Mouse (Mus musculus) hindbrain, embryonic 12.5 days (tissue): ENCODE results near the gene Lrrc59. TPM values are rescaled to one million over a fixed set of nuclear protein-coding genes. Genes with fewer than 3 reads are reported as not detected.
A peak's percentile ranks its signal among the peaks of the same experiment; 100 is the strongest.

Source experiments
- ATAC-seq: fragments of 200-750 bp; cut with Nextera tagmentation; 2 replicates; pipeline ENCODE4 v1.8.0; 2017; ENCODE audit warnings: moderate TSS enrichment; ENCODE audit not compliant: low FRiP score
- H3K27ac ChIP-seq: fragments of 300-500 bp; sonication (generic); 2 replicates; pipeline ENCODE4 v1.5.1; 2016; ENCODE audit warnings: mild to moderate bottlenecking
- H3K27me3 ChIP-seq: fragments of 300-500 bp; sonication (generic); 2 replicates; pipeline ENCODE4 v1.6.1; 2016; ENCODE audit warnings: mild to moderate bottlenecking
- H3K36me3 ChIP-seq: fragments of 300-500 bp; sonication (generic); 2 replicates; pipeline ENCODE4 v1.6.1; 2016; ENCODE audit warnings: mild to moderate bottlenecking
- H3K4me1 ChIP-seq: fragments of 300-500 bp; sonication (generic); 2 replicates; pipeline ENCODE4 v1.6.1; 2016
- H3K4me2 ChIP-seq: fragments of 300-500 bp; sonication (generic); replicated peaks from 2 replicates; pipeline ENCODE4 v1.6.1; 2016; ENCODE audit warnings: mild to moderate bottlenecking
- H3K4me3 ChIP-seq: fragments of 300-500 bp; sonication (generic); 2 replicates; pipeline ENCODE4 v1.5.1; 2016; ENCODE audit warnings: mild to moderate bottlenecking
- H3K9ac ChIP-seq: fragments of 300-500 bp; sonication (generic); 2 replicates; pipeline ENCODE4 v1.6.1; 2016; ENCODE audit warnings: mild to moderate bottlenecking, moderate library complexity
- H3K9me3 ChIP-seq: fragments of 300-500 bp; sonication (generic); replicated peaks from 2 replicates; pipeline ENCODE4 v1.6.1; 2016; ENCODE audit warnings: mild to moderate bottlenecking
- WGBS: fragments of 180-500 bp; shearing (Covaris S2); methylation state at CpG from one replicate; pipeline ENCODE4 v1.1.7; 2016; 5-methylcytosine and 5-hydroxymethylcytosine counted together
- polyA plus RNA-seq: library from polyadenylated mRNA; unstranded; fragments of >200 nt; fragmentation: Nextera tagmentation; extraction: Ambion mirVana; gene quantifications from 2 replicates; pipeline ENCODE4 v1.2.1, GENCODE M21; 2016

The Lrrc59 gene
- polyA plus RNA-seq, 1 experiment from 2014 or later: 208 TPM

DNA sequence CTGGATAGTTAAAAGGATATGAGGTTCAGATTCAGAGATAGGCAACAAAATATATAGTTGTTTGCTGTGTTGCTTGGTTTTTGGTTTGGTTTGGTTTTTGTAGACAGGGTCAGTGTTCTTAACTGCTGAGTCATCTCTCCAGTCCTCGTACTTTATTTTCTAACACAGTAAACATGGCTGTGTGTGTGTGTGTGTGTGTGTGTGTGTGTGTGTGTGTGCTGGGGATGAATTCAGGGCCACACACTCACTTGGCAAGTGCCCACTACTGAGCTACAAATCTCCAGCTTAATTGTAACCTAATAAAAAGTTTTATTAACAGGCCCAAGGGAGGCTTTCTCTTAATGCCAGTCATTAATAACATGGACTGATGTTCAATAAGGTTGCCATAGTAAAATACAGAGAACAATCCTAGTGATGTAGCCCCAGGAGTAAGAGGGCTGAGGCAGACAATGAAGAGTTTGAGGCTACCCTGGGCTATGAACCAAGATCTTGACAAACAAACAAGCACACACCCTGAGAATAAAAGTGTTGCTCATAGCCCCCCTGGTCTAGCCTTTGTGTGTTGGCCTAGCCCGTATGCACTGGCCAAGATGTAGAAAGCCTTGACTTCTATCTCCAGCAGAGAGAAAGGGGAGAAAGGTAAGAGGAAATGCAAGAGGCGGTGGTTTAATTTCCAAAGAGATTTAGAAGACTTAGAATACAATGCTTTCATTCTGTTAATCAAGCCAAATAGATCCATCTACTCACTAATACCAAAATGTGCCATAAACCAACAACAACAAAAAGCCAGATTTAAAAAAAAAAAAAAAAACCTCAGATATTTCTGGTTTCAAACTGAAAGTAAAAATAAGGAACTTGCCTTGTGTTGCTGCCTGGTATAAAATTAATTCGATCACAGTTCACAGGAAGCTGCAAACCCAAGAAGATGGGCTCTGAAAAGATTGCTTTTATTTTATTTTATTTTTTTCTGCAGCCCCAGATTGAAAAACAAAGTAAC is 18.5 kb upstream of the Lrrc59 start:
- H3K4me3 ChIP-seq: no peak overlapping the region
- no peak for ATAC-seq
- H3K27ac ChIP-seq: no peak overlapping the region
- WGBS: 73% methylated on average over 4 of the region's 4 CpGs
- H3K9ac ChIP-seq: no peak overlapping the region
- H3K27me3 ChIP-seq: no peaks in the 10 kb centered on the region
- no peaks in the 10 kb centered on the region for H3K4me1 ChIP-seq
- no peaks in the 10 kb centered on the region for H3K36me3 ChIP-seq
- H3K4me2 ChIP-seq: no peak overlapping the region
- no peaks in the 10 kb centered on the region for H3K9me3 ChIP-seq

DNA sequence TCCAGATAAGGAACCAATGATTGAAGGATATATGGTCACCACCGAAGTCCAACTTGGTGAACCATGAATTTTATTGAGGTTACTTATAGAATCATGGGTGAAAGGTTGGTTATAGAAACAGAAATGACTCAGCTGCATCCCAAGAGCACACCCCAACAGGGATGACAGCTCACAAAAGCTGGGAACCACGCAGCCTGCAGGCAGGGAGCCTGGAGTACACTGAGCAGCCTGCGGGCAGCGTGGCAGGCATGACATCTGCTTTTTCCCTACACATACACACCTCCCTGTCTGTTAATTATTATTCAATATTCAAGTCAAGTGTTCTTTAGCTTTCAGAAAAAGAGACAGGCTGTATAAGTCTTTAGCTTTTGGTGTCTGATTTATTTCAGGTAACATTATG is 15.0 kb upstream of the Lrrc59 start:
- Histone ChIP-seq H3K27ac (no peak overlapping the region), H3K36me3 (no peaks in the 10 kb centered on the region), H3K9ac (no peak overlapping the region), H3K27me3 (no peaks in the 10 kb centered on the region), H3K9me3 (no peaks in the 10 kb centered on the region), H3K4me2 (no peak overlapping the region), H3K4me1 (no peaks in the 10 kb centered on the region), H3K4me3 (no peak overlapping the region)
- no peak for ATAC-seq
- 83% methylated on average over 4 of the region's 4 CpGs for WGBS

GRCm38 (mm10) chr11:94615494-94615893 is 14.1 kb upstream of the Lrrc59 start:
- Histone ChIP-seq H3K27ac (no peak overlapping the region), H3K4me3 (no peak overlapping the region), H3K9me3 (no peaks in the 10 kb centered on the region), H3K27me3 (no peaks in the 10 kb centered on the region), H3K9ac (no peak overlapping the region), H3K4me2 (no peak overlapping the region), H3K4me1 (no peaks in the 10 kb centered on the region), H3K36me3 (no peaks in the 10 kb centered on the region)
- ATAC-seq: no peak
- WGBS: 34% methylated on average over 4 of the region's 4 CpGs

- Histone ChIP-seq H3K9me3 (no peaks in the 10 kb centered on the region), H3K4me1 (no peaks in the 10 kb centered on the region), H3K36me3 (no peaks in the 10 kb centered on the region), H3K4me3 (no peak overlapping the region), H3K4me2 (no peak overlapping the region), H3K27me3 (no peaks in the 10 kb centered on the region), H3K27ac (no peak overlapping the region), H3K9ac (no peak overlapping the region)
- no peak for ATAC-seq
- 83% methylated on average over 2 of the region's 2 CpGs for WGBS
Observed at GRCm38 (mm10) chr11:94617646-94618045, 11.9 kb upstream of the Lrrc59 start.

DNA sequence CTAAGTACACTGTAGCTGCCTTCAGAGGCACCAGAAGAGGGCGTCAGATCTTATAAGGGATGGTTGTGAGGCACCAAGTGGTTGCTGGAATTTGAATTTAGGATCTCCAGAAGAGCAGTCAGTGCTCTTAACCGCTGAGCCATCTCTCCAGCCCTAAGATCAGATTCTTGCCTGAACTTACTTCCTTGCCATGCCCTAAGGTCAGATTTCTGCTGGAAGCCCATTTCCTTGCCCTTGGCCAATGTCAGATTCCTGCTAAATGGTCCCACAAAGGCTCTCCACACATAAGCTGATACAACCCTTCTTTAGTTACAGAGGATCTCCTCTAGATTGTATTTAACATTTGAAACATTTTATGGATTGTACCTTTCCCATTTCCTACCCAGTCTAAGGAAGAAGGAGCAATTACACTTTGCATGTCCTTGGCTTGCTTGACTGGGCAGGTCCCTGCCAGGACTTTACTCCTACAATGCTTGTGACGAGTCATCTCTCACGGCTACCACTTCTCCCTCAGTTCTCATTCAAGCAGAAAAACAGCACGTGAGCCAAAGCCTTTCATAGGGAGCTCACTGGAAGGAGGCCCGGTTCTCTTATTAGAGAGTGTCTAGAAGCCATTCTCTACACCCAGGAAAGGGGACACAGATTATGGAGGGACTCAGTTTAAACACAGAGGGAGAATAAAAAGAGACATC is 8.7 kb upstream of the Lrrc59 start:
- H3K4me1 ChIP-seq: no peaks in the 10 kb centered on the region
- H3K27ac ChIP-seq: no peak overlapping the region
- H3K4me2 ChIP-seq: no peak overlapping the region
- no peaks in the 10 kb centered on the region for H3K27me3 ChIP-seq
- ATAC-seq: no peak
- WGBS: 42% methylated on average over 6 of the region's 6 CpGs
- H3K9me3 ChIP-seq: no peaks in the 10 kb centered on the region
- H3K36me3 ChIP-seq: no peaks in the 10 kb centered on the region
- no peak overlapping the region for H3K4me3 ChIP-seq
- H3K9ac ChIP-seq: no peak overlapping the region

- Histone ChIP-seq H3K27me3 (no peaks in the 10 kb centered on the region), H3K27ac (no peak overlapping the region), H3K9ac (no peak overlapping the region), H3K4me3 (no peak overlapping the region), H3K36me3 (no peaks in the 10 kb centered on the region), H3K4me1 (no peaks in the 10 kb centered on the region), H3K9me3 (no peaks in the 10 kb centered on the region), H3K4me2 (no peak overlapping the region)
- no peak for ATAC-seq
Observed at GRCm38 (mm10) chr11:94621458-94621852, 8.1 kb upstream of the Lrrc59 start.

DNA sequence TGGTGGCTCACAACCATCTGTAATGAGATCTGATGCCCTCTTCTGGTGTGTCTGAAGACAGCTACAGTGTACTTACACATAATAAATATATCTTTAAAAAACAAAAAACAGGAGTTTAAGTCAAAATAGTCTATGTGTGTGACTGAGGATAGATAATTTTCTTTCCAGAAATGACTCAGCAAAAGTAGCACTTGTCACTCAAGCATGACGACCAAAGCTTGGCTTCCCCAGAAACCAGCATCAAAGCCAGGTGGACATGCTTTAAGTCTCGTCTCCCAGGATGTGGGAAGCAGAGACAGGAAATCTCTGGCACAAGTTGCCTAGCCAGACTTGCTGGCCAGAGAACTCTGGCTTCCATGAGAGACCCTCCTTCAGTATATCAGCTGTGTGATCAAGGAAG is 7.4 kb upstream of the Lrrc59 start:
- Histone ChIP-seq H3K4me1 (no peaks in the 10 kb centered on the region), H3K4me3 (no peak overlapping the region), H3K27ac (no peak overlapping the region), H3K4me2 (no peak overlapping the region), H3K9ac (no peak overlapping the region), H3K36me3 (no peaks in the 10 kb centered on the region), H3K27me3 (no peaks in the 10 kb centered on the region), H3K9me3 (no peaks in the 10 kb centered on the region)
- no peak for ATAC-seq
- 76% methylated on average over 2 of the region's 2 CpGs for WGBS

- WGBS: 0% methylated on average over 28 of the region's 28 CpGs
- no peak; the same call in 1 of the 2 replicates for ATAC-seq
- peaks cover 31% of the 10 kb centered on the region for H3K36me3 ChIP-seq
Observed at GRCm38 (mm10) chr11:94629884-94630198, 274 bp downstream of the Lrrc59 start.

GRCm38 (mm10) chr11:94630199-94631011 is 838 bp downstream of the Lrrc59 start:
- ATAC-seq: peak; percentile 40
- Histone ChIP-seq H3K9me3 (no peaks in the 10 kb centered on the region), H3K9ac (peak overlapping the region; percentile 90), H3K4me1 (peaks cover 13% of the 10 kb centered on the region), H3K4me3 (peak overlapping the region; percentile 66), H3K4me2 (peak overlapping the region; percentile 88), H3K36me3 (peaks cover 36% of the 10 kb centered on the region), H3K27ac (peak overlapping the region; percentile 19; the same call in 1 of the 2 replicates), H3K27me3 (no peaks in the 10 kb centered on the region)
- 16% methylated on average over 26 of the region's 26 CpGs for WGBS

More at GRCm38 (mm10) chr11:94629884-94630198, 274 bp downstream of the Lrrc59 start:
- Histone ChIP-seq H3K4me1 (peaks cover 13% of the 10 kb centered on the region), H3K4me3 (peak overlapping the region; percentile 66), H3K27me3 (no peaks in the 10 kb centered on the region), H3K4me2 (peak overlapping the region; percentile 88), H3K27ac (peak overlapping the region; percentile 19; the same call in 1 of the 2 replicates), H3K9me3 (no peaks in the 10 kb centered on the region), H3K9ac (peak overlapping the region; percentile 90)

DNA sequence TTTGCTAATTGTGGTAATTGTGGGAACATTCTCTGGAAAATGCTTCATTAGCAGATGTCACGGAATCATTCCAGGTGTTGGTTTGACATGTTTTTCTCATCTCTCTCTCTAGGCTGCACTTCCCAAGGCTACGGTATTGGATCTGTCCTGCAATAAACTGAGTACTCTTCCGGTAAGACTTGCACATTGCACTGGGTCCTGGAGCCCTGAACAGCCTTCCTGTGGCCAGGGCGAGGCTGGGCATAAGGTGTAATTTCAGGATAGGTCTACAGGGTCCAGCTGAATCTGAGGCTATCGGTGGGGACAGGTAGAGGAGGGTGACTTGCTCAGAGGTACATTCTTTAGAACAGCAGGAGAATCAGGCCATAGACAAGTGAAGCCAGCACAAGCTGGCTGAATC is 2.4 kb downstream of the Lrrc59 start:
- Histone ChIP-seq H3K27ac (no peak overlapping the region), H3K27me3 (no peaks in the 10 kb centered on the region), H3K36me3 (peaks cover 52% of the 10 kb centered on the region), H3K9me3 (no peaks in the 10 kb centered on the region), H3K4me1 (peaks cover 13% of the 10 kb centered on the region), H3K9ac (no peak overlapping the region), H3K4me3 (no peak overlapping the region), H3K4me2 (no peak overlapping the region)
- WGBS: 94% methylated on average over 5 of the region's 5 CpGs
- ATAC-seq: no peak

DNA sequence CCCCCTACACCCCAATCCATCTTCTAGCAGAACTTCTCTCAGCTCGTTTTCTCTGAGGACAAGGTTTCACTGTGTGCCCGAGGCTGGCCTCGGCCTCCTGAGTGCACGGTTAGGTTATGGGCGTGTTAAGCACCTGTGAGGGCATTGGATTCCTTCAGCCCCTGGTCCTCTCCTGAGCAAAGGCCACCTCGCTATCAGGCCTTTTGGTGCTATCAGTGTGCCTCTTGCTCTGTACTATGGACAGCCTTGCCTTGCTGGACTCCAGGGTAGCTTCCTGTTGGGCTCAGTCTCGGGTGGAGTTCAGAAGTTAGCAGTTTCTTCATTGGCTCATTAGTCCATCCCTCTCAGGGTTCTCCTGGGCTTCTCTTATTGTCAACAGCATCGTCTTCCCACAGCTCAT is 3.4 kb downstream of the Lrrc59 start:
- Histone ChIP-seq H3K36me3 (peaks cover 62% of the 10 kb centered on the region), H3K27ac (no peak overlapping the region), H3K4me1 (peaks cover 13% of the 10 kb centered on the region), H3K9me3 (no peaks in the 10 kb centered on the region), H3K27me3 (no peaks in the 10 kb centered on the region), H3K4me3 (no peak overlapping the region), H3K4me2 (no peak overlapping the region), H3K9ac (no peak overlapping the region)
- 91% methylated on average over 8 of the region's 8 CpGs for WGBS
- no peak for ATAC-seq

DNA sequence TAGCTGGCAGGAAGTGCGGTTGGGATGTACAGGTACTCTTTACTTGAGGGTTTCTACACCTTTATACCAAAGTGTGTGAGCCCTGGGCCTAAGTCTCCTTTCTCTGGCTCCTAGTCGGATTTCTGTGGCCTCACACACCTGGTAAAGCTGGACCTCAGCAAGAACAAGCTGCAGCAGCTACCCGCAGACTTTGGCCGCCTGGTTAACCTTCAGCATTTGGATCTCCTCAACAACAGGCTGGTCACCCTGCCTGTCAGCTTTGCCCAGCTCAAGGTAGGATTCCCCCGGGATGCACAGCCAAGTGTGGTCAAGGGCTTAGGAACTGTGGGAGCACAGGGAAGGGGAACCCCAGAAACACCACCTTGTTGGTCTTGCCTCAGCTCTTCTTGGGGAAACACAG is 4.9 kb downstream of the Lrrc59 start:
- H3K36me3 ChIP-seq: peaks cover 77% of the 10 kb centered on the region
- H3K9ac ChIP-seq: no peak overlapping the region
- H3K27ac ChIP-seq: no peak overlapping the region
- H3K9me3 ChIP-seq: no peaks in the 10 kb centered on the region
- no peaks in the 10 kb centered on the region for H3K27me3 ChIP-seq
- peaks cover 13% of the 10 kb centered on the region for H3K4me1 ChIP-seq
- 93% methylated on average over 5 of the region's 5 CpGs for WGBS
- ATAC-seq: no peak
- H3K4me2 ChIP-seq: no peak overlapping the region
- H3K4me3 ChIP-seq: no peak overlapping the region
